Mouse (Mus musculus) right cerebral cortex, postnatal 10 days (tissue): Measurements from ENCODE around the gene Efna5.

Experiments used
- DNase-seq, 2 experiments: peaks; one replicate each; pipeline ENCODE4 v3.0.0; 2021; ENCODE audit warnings: low spot score in 2 of 2

Gene Efna5

GRCm38 (mm10) chr17:62750647-62751046, 130.5 kb downstream of the Efna5 start:
- no peak for DNase-seq

- no peak for DNase-seq
Measured at GRCm38 (mm10) chr17:62748803-62749619, 132.1 kb downstream of the Efna5 start.

- no peak for DNase-seq
Measured at GRCm38 (mm10) chr17:62747381-62747780, 133.7 kb downstream of the Efna5 start.

GRCm38 (mm10) chr17:62746827-62747226, 134.3 kb downstream of the Efna5 start:
- DNase-seq, result no peak

- no peak for DNase-seq
Measured at GRCm38 (mm10) chr17:62745286-62745685, 135.8 kb downstream of the Efna5 start.

DNA sequence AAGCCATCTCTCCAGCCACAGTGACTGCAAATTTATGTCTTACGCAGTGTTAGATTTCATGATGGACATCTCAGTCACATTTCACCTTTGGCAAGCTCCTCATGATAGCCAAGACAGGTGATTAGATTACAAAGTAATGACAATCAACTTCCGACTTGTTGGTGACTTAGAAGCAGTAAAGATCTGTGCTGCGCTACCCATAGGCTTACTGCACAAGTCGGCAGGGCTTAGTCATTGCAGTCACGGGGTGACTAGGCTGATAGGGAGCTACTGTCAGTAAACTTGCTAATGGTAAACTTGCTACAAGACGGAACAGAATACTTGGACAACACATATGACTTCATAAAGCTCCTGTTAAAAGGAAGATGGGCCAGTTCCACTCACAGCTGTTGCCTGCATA, 136.9 kb downstream of the Efna5 start:
- no peak for DNase-seq

GRCm38 (mm10) chr17:62741702-62742101, 139.4 kb downstream of the Efna5 start:
- no peak for DNase-seq

DNA sequence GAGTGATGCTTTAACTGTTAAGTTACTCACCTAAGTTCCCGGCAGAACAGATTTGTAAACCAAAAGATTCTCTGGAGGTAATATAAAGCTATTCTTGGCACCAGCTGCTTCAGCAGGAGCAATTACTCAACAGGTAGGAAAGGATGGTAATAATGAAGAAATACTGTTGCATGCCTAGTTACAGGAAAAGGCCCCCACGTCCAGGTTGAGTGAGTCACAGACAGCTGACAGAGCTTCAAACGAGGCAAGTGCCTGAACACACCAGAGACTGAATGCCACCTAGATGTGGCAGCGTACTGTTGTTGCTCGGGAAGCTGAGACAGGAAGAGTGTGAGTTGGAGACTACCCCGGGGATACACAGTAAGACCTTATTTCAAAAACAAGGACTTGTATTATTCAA, 140.1 kb downstream of the Efna5 start:
- no peak for DNase-seq

- DNase-seq, result no peak
Measured at GRCm38 (mm10) chr17:62739993-62740392, 141.1 kb downstream of the Efna5 start.

- no peak for DNase-seq
Measured at GRCm38 (mm10) chr17:62737404-62737803, 143.7 kb downstream of the Efna5 start.

- DNase-seq, result no peak
Measured at GRCm38 (mm10) chr17:62735943-62736342, 145.2 kb downstream of the Efna5 start.

DNA sequence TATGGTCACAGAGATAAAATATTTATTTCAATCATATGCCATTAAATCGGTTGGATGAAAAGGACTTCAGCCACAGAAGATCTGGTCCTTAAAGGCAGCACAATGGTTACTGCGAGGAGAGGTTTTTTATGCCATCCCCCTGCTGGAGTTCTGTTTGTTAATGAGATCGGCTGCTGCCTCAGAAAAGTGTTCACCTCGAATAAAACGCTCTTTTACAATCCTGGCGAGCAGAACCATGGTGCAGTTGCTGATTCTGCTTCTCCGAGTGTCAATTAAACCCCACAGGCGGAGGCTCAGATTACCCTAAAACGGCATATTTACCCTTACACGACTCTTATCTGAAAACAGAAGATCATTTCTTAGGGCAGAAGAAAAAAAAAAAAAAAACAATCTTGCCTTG, 146.2 kb downstream of the Efna5 start:
- no peak for DNase-seq

GRCm38 (mm10) chr17:62734067-62734466, 147.1 kb downstream of the Efna5 start:
- peak in 1 of 2 experiments; percentile 14 for DNase-seq

DNA sequence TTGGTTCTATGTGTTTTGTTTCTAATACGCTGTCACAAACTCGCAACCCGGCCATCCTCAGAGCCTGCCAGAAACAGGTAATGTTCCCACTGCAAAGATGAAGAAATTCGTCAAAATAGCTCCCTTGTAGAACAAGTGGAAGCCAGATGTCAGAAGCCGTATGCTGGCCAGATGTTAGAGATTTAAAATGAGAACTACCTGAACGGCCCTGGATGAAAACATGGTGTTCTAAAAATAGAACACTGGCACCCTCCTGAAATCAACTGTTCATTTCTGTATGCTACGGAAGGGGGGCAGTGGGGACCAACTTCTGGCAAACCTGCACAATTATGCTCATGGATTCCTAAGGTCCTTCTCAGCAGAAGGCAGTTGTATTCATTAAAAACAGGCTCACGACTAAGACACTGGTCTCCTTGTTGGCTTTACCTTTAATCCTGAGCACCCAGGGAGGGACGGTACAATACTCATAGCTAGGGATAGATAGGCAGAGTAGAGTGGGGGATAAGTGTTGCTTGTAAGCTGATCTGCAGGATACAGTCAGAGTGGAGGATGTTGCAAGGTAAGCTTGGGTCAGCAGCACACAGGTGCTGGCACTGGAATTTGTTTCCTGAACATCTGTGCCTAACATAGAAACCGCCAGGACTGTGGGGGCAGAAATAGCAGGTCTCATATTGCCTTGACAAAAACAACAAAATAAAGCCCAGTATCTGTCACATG, 151.2 kb downstream of the Efna5 start:
- DNase-seq, result no peak

- no peak for DNase-seq
Measured at GRCm38 (mm10) chr17:62728142-62728917, 152.8 kb downstream of the Efna5 start.

DNA sequence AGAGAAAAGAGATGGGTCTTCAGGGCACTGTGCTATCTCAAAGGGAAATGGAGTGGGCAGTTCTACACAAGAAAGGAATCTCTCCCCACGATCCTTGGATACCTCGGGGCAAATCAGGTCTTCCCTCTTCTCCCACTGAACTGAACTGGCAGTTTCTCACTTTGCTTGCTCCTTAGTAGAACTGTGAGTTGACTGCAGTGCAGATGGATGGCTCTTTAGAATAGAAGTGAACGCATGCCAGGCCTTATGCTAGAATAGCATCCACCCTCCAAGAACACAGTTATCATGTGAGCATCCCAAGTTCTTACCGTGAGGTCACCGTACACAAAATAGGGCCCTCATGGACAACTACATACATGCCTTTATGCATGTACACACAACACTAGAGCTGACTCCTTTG, 155.0 kb downstream of the Efna5 start:
- DNase-seq, result peak in 1 of 2 experiments; percentile 53

DNA sequence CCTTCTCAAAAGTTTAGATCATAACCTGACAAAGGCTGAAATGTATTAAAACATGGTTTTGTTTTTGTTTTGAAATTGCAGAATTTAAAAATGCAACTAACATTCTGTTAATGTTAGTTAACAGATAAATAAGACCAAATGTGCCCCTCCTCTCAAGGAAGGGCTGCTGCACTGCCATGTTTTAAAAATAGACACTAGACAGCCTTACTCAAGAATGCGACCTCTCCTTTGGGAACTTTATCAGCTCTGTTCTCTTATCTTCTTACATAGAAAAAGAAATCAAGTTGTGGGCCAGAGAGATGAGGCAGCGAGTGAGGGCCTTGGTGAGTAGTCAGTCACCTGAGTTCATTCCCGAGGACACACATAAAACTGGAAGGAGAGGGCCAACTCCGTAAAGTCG, 158.2 kb downstream of the Efna5 start:
- peak in 1 of 2 experiments; percentile 14 for DNase-seq

GRCm38 (mm10) chr17:62721595-62721994, 159.5 kb downstream of the Efna5 start:
- no peak for DNase-seq

GRCm38 (mm10) chr17:62720740-62721450, 160.2 kb downstream of the Efna5 start:
- peak; percentile 30 to 41 for DNase-seq

- no peak for DNase-seq
Measured at GRCm38 (mm10) chr17:62717426-62718131, 163.5 kb downstream of the Efna5 start.

- no peak for DNase-seq
Measured at GRCm38 (mm10) chr17:62713455-62713854, 167.7 kb downstream of the Efna5 start.
